Mouse (Mus musculus) gastrocnemius, postnatal 10 days (tissue): ENCODE data around the gene Fes. TPM values are rescaled to one million over a fixed set of nuclear protein-coding genes. Genes with fewer than 3 reads are reported as not detected.
"Not testable (repeated sequence)": the region's sequence is repeated elsewhere in the genome, so short reads cannot be mapped to it uniquely, and the experiment has no call there.

Experiments used
- DNase-seq: peaks from one replicate; pipeline ENCODE4 v3.0.0; 2021; ENCODE audit warnings: mixed read lengths
- total RNA-seq, 2 experiments: library from RNA; stranded (reverse); gene quantifications; 2 replicates each; pipeline ENCODE4 v1.2.3; 2021

The Fes gene
- total RNA-seq, 2 experiments from 2014 or later, result 9.4 to 12.1 TPM

DNA sequence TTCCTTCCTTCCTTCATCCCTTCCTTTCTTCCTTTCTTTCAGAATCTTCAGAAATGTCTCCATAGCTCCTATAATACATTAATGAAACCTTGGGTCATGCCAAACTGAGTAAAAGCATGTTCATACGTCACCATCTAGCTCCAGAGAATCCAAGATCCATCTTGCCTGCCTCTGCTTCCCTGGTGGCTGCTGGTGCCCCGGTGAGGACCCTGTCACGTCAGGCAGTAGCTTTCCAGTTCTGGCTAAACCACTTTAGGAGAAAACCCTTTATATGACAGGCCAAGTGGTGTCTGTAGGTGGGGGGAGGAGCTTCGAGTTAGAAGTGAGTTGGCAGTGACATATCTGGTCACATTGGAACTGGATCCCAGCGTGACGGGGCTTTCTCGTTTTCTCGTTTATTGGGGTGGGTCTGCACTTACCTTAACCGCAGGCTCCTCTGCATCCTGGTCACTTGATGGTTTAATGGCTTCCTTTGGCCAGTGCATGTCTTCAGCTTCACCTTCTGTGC lies 17.5 kb upstream of the Fes start, which contains the start of gene Furin:
Gene Furin (minus strand): TSS at position 249 of the 508 bp plus-strand sequence.
- no peak for DNase-seq

DNA sequence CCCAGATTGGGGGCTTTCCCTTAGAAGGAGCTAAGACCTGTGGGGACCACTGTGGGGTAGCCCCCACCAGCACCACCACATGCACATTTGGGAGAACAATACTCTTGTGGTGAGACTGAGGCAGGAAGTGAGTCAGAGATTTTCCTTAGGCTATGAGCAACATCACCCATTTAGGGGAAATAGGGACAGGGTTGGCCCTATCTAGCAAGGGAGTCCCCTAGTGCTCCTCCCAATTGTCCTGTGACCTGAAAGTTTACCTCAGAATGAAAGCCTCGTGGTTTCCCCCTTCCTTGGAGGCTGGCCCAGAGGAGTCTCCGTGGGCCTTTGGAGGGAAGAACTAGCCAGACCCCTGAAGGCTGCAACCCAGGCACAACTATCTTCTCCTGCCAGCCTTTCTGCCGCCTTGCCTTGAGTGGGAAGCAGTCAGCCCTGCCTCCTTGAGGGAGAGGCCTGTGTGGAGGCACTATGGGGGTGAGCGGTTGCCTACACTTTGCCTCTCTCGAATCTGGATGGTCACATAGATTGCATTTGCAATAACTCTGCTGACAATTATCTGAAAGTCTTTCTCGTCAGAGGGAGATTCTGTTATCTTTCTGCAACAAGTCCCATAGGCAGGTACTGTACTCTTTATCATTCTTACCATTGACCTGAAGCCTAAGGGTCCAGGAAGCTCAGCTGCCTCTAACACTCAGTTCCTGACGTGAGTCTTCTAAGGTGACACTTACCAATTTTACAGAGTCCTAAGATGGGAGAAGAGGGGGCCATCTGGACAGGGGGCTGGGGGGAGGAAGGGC lies 16.6 kb upstream of the Fes start:
- no peak for DNase-seq

DNA sequence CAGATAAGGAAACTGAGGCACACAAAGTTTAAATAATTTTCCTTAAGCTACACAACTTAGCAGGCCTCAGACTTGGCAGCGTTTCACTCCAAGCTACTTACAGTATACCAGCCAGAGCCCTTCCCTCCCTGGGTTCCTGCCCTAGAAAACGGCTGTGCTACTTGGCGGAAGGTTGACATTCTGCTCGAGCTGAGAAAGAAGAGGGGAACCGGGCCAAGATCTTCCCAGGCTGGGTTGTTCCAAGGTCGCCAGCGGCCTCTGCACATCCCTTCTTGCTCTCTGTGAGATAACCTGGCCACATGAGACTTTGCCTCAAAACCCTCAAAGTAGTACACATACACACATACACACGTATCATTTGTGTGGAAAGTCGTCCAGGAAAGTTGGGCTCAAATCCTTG lies 15.8 kb upstream of the Fes start:
- DNase-seq, result peak; percentile 87

DNA sequence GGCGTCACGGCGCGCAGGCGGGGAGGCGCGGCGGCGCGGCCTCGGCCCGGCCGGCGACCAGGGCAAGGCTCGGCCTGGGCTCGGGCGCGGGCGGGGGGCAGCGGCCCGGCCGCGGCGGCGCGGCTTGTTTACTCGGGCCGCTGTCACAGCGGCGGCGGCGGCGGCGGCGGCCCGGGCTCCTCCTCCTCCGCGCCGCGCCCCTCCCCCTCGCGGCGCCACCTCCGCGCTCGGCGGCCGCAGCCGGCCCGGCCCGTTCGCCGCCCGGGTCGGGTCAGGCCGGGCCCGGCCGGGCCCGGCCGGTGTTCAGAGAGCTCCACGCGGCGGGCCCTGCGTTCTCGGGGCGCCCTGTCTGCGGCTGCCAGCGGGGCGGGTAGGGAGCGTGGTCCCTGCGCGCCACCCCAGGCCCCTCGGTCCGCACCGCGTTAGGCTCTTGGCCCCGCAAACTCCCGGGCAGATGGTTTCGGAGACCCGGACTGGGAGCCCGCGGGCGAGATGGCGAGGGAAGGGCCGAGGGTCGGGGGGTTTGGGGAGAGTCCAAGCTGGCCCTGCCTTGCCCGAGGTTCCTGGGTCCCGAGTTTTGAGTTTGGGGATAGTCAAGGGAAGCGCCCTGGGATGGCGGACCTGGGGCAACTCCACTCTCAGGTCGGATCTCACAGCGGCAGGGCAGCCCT lies 15.0 kb upstream of the Fes start:
- DNase-seq, result peak; percentile 83

DNA sequence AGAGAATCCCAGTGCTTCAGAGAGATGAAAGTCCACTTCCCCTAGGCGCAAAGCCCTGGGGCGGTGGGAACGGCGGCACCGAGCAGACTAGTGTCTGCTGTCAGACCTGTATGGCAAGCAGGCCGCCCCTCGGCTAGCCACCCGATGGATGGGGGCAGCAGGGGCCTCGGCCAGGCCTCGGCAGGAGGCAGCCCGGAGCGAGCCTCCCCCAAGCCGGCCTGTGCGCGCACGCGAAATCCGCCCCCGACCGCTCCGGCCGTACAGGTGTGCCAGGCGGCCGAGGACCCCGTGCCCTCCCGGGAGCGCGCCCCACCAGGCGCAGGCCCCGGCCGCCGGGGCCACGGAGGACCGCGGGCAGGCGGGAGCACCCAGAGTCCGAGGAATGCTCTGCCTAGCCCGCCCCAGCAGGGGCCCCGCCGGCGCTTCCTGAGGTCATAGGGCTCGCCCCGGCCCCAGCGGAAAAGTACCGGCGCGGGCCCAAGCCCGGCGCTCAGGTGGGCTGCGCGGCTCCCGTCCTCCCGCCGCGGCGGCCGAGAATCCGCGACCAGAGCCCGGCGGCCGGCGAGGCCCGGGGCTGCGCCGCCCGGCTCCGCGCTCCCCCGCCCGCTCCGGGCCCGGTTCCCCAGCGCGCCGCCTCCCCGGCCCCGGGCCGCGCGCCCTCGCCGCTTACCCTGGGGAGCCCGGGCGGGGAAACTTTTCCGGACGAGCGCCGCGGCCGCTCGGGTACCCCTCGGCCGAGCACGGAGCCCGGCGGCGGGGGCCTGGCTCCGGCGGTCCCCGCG lies 14.3 kb upstream of the Fes start:
- DNase-seq, result peak; percentile 64

DNA sequence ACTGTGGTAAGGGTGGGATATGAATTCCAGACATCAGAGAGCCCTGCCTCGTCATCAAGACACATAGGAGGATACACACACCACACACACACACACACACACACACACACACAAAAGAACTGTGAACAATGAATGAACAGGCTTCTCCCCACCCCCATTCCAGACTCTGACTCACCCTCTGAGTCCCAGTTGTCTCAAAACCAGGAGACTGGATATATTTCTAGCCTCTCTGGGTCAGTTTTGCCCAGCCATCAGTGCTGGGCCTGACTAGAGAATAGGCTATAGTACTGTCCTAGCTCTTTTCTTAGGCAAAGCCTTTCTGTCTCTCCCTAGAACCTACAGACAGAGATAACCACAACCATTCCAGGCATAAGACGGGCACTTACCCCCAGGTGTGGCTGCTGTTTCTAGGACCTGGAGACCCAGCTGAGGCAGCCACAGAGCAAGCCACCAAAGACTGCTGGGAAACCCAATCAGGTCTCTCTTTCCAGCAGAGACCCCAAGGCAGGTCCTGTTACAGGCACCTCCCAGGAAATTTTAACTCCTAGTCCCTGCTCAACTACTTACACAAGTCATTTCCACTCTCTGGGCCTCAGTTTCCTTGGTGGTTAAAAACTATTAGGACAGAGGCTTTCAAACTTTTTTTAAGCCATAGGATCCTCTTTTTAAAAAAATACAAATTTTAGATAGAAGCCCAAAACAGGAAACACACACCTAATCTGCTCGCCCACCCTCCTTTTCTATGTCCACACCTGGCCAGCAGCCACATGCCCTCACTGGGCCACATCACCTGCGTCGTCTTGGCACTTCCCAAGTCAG lies 13.5 kb upstream of the Fes start:
- no peak for DNase-seq

DNA sequence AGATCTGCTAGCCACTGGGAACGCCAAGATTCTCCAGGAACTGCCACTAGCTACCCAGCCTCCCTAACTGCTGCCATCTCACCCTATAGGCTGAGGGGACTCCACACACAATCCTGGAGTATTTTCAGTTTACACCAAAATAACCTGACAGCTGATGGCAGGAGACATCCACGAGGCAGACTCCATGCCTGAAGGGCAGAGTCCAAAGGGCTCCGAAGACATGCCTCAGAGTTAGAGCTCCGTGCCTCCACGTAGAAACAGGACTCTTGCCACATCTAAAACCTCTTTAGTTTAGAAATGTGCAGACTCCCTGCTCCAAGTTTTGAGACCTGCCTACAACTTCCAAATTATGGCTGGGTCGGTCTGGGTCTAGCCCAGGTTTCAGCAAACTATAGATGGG lies 12.8 kb upstream of the Fes start:
- no peak for DNase-seq

DNA sequence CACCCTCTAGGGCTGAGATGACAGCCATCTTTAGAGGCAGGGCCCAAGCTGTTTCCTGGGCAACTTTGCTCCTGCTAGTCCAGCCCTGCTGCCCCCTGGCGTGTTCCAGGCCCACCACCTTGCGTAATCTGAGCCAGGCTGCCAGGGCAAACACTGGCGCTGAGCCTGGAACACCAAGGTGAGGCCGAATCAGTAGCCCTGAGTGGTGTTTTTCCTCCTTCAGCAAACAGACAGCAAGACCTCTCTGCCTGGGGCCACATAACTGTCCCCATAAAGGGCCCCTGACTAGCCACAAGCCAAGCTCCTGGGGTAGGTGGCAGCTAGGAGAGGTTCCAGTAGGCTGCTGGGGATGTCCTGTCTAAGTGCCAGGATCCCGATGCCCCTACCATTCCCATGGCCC lies 12.4 kb upstream of the Fes start:
- no peak for DNase-seq

DNA sequence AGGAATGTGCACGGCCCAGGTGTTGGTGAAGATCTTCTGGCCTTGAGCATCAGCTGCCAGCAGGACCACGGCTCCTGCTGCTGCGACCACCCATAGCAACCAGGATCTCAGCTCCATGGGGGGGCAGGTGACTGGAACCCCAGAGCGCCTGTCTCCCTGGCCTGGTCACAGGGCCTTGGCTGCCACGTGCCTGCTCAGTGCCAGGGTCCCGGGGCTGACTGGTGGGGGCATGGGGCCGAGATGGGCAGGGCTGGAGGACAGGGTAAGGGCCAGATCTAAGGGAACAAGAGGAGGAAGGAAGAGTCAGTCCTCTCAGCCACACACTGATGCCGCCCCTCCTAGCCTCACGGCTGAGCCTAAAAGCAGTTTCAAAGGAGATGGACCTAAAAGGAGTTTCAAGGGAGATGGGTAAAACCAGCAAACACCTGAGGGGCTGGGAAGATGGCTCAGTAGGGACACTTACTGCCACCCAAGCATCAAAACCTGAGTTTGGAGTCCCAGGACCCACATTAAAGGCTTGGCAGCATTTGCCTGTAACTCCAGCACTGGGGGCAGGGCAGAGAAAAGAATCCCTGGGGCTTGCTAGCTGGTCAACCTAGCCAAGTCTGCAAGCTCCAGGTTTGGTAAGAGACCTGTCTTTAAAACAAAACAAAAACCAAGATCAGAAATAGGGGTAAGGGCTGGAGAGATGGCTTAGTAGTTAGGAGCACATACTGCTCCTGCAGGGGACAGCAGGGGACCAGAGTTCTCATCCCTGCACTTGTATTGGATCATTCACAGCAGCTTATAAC lies 11.1 kb upstream of the Fes start:
- DNase-seq, result peak; percentile 9

DNA sequence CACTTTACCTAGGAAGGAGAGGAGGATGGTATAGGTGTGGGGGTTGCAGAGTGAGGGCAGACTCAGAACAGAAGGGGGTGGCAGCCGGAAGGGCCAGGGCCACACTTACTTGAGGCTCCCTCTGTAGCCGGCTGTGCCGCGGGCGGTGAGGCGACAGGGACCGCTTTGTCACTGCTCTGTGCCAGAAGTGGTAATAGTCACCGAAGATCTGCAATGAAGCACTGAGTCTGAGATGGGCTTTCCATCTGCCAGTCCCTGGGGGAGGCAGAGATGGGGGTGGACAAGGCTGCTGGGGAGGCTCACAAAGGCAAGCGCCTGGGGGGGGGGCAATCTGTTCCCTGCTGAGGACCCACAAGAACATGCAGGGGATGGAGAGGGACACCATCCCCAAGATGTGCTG lies 10.2 kb upstream of the Fes start:
- DNase-seq, result no peak

DNA sequence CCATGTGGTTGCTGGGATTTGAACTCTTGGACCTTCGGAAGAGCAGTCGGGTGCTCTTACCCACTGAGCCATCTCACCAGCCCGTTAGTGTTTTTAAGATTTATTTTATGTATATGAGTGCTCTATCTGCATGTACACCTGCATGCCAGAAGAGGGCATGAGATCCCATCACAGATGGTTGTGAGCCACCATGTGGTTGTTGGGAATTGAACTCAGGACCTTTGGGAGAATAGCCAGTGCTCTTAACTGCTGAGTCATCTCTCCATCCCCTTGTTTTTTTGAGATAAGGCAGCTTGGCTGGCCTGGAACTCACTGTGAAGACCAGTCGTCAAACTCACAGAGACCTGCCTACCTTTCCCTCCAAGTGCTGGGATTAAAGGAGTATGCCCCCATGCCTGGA lies 8.7 kb upstream of the Fes start:
- not testable (repeated sequence) for DNase-seq

DNA sequence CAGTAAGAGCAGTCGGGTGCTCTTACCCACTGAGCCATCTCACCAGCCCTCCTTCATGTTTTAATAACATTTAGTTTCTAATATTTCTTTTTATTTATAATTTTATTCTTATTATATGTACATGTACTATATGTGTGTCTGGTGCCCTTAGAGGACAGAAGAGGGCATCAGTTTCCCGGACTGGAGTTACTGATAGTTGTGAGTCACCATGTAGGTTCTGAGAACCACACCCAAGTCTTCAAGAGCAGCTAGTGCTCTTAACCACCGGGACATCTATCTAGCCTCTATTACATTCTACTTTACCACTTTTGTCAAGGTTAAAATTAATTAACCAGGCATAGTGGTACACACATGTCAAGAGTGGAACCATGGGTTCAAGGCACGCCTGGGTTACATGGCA lies 6.9 kb upstream of the Fes start:
- no peak for DNase-seq

DNA sequence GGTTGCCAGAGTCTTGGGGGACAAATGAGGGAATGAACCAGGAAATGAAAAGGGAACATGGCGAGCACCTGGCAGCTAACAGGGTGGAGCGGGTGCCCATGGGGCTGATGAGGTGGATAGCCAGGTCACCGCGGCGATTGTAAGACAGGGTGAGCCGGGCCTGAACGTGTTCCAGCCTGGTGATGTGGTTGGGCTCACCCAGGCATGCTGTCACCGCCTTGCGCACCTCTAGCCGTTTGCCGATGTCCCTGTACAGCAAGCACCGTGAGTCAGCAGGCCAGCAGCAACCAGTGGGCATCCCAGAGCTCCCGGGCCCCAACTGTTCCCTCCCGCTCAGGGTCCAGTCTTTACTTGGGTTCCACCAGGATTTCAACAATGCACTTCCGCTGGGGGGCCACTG lies 4.4 kb upstream of the Fes start:
- DNase-seq, result no peak

DNA sequence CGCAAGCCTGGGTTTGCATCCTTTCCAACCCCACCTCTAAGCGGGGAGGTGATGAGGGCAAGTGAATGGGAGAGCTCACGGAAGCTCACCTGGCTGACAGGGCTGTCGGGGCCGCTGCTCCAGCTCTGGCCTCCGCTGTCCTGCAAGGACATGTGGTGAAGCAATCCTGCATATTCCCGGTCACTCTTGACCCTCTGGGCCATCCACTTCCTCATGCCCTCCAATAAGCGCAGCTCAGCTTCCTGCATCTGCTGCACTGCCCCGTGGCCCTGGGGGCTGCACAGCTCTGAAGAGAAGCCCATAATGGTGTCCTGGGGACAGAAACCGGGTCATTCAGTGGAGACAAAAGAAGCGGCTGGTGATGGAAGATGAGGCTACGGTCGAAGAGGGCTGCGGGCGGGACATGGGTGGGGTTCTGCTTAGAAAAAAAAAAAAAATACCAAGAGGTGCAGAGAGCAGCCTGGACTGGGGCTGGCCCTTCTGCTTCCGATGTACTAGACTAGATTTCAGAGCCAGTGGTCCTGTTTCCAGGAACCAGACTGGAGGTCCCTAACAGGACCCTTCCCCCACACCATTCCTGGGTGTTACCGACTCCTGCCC lies 613 bp downstream of the Fes start:
- DNase-seq, result no peak

DNA sequence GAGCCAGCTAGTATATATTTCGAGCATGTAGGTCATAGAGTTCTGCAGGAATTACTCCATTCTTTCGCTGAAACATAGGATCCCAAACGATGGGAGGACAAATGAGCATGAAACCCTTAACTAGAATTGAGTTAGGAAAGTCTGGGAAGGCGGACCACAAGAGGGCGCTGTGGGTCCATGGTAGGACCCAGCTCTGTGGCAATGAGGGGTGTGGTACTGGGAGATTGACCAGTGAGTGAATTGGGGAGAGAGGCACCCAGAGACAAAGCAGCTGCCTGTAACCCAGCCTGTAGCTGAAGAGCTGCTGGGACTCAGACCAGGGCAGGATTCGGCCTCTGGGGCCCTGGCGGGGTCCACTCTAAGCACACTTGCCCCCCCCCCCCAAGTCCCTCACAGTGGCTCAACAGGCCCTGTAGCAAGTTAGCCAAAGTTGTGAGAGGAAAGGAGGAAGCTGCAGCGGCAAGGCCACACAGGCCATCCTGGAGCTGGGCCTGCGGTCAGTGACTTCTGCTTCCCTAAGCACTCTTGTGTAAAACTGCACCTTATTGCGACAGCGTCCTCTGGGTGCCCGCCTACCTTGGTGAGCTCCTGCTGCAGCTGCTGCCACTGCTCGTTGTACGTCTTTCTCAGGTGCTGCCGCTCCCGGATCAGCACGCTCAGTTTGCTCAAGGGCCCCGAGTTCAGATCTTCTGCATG lies 1.4 kb downstream of the Fes start:
- DNase-seq, result peak; percentile 97

DNA sequence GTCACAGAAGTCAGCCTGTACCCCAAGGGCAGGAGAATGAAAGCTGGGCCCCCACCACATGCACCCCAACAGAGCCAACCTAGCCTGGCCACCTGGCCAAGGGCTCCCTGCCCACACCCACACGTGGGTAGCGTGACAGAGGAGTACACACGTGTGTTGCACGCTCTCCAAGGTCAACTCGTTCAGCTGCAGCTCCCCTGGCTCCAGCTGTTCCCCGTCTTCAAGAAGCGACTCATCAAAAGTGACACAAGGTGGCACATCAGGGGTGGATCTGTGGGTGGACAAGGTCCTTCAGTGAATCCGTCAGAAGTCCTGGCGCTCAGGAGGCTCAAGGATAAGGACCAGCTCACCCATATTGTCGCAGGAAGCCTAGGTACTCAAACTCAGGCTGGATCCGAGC lies 4.8 kb downstream of the Fes start:
- no peak for DNase-seq

DNA sequence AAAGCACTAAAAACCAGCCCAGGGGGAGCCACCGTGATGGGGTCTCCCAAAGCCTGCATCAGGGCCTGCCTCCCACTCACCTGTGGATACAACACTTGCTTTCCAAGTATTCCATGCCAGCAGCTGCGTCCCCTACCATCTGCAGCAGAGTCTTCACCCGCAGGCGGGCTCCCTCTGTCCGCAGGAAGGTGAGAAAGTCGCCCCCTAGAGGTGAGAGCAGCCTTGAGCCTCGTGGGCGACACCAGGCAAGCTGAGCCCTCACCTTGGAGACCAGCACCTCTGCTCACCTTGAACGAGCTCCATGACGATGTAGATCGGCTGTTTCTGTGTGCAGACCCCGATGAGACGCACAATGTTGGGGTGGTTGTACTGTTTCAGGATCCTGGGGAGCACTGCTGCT lies 8.2 kb downstream of the Fes start:
- no peak for DNase-seq

DNA sequence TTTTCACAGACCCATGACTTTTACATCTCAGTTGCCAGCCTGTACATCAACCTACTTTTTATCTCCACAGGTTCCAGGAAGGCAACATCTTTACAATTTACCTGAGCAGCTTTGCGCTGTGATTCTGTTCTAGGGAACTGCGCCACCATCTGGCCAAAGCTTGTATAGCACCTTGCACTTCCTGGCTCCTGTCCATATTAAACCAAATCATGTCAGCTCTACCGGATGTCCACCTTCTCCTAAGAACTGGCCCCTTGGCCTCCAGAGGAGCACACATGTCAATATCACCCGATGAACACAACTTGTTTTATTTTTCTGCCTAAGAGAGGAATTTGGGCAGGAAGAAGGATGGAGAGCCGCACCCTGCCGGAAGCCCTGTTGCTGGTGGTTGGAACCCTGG lies 10.3 kb downstream of the Fes start:
- DNase-seq, result peak; percentile 66

DNA sequence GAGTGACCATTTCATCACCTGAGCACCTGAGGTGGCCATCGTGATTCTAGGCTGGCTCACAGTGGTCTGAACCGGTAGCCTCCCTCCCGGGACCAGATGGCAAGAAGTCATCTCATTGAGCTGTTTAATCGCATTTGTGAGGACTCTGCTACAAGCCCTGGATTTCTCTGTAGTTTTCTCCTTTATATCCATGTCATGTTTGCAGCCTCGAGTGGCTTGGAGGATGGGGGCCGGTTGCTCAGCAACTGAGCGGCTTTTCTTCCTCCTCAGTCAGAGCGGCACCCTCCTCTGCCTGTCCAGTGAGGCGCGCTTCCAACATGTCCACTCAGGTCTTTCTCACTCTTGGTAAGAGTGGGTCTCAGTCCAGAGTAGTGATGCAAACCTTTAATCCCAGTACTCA lies 11.6 kb downstream of the Fes start:
- DNase-seq, result no peak

DNA sequence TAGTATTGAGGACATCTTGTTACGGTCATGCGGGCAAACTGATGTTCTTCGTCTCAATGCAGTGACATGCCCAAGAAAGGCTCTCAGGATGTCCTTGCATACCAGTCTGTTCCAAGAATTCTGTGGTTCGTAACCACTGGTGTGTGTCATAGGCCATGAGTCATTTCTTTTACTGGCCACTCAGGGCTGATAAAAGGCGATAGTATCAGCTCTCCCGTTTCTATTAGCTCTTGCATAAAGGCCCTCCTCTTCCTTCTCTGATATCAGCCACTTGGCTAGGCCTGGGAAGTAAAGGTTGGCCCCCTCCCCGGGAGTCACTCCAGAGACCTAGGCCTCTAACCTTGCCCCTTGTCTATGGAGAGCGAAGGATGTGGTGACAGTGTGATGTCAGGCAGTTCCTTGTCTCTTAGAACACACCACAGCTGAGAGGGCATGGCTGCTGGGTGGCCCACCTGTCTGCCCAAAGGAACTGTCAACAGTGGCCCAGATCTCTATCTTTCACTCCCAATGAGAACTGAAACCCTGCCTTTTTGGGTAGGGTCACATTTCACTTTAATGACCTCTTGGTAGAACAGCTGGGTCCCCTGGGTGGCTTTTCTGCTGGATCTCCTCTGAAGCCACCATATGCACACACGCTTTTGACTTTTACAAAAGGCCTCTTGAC lies 12.2 kb downstream of the Fes start:
- no peak for DNase-seq
